Mouse (Mus musculus) liver, embryonic 11.5 days (tissue): ENCODE results near the gene Myl12a. TPM values are rescaled to one million over a fixed set of nuclear protein-coding genes. Genes with fewer than 3 reads are reported as not detected.

Experiments
- ATAC-seq: fragments of 200-750 bp; cut with Nextera tagmentation; replicated peaks from 2 replicates; pipeline ENCODE4 v1.8.0; 2017; ENCODE audit warnings: moderate number of reproducible peaks, mild to moderate bottlenecking, moderate TSS enrichment, moderate library complexity; ENCODE audit not compliant: low FRiP score
- DNase-seq: peaks from one replicate; pipeline ENCODE4 v3.0.0-alpha.2; 2017; ENCODE audit warnings: low spot score
- H3K27ac ChIP-seq: fragments of 300-500 bp; sonication (generic); 2 replicates; pipeline ENCODE4 v1.5.1; 2014; ENCODE audit warnings: mild to moderate bottlenecking, low read depth, low read length, control low read depth
- H3K27me3 ChIP-seq: fragments of 300-500 bp; sonication (generic); replicated peaks from 2 replicates; pipeline ENCODE4 v1.6.1; 2014; ENCODE audit warnings: low read length, mixed read lengths; ENCODE audit not compliant: control insufficient read depth, insufficient read depth
- H3K36me3 ChIP-seq: fragments of 300-500 bp; sonication (generic); 2 replicates; pipeline ENCODE4 v1.6.1; 2014; ENCODE audit warnings: mild to moderate bottlenecking, low read length, moderate library complexity, mixed read lengths; ENCODE audit not compliant: control insufficient read depth, insufficient read depth
- H3K4me1 ChIP-seq: fragments of 300-500 bp; sonication (generic); replicated peaks from 2 replicates; pipeline ENCODE4 v1.6.1; 2014; ENCODE audit warnings: low read length, mixed read lengths; ENCODE audit not compliant: control insufficient read depth, insufficient read depth
- H3K4me2 ChIP-seq: fragments of 300-500 bp; sonication (generic); 2 replicates; pipeline ENCODE4 v1.6.1; 2014; ENCODE audit warnings: mild to moderate bottlenecking, control low read depth, moderate library complexity
- H3K4me3 ChIP-seq: fragments of 300-500 bp; sonication (generic); 2 replicates; pipeline ENCODE4 v1.5.1; 2014; ENCODE audit warnings: low read depth, low read length, control low read depth
- H3K9ac ChIP-seq: fragments of 300-500 bp; sonication (generic); 2 replicates; pipeline ENCODE4 v1.6.1; 2014; ENCODE audit warnings: low read depth, low read length, control low read depth
- H3K9me3 ChIP-seq: fragments of 300-500 bp; sonication (generic); 2 replicates; pipeline ENCODE4 v1.6.1; 2016; ENCODE audit warnings: low read length, inconsistent platforms, mixed read lengths; ENCODE audit not compliant: control insufficient read depth
- WGBS: fragments of 180-500 bp; shearing (Covaris S2); extraction: QIAGEN DNeasy Blood & Tissue Kit; methylation state at CpG from one replicate; pipeline ENCODE4 v1.1.7; 2014; 5-methylcytosine and 5-hydroxymethylcytosine counted together
- polyA plus RNA-seq: library from polyadenylated mRNA; unstranded; fragments of >200 nt; fragmentation: Nextera tagmentation; extraction: Ambion mirVana; gene quantifications from 2 replicates; pipeline ENCODE4 v1.2.1, GENCODE M21; 2014

Myl12a gene
- polyA plus RNA-seq, 1 experiment from 2014 or later: 442 TPM

DNA sequence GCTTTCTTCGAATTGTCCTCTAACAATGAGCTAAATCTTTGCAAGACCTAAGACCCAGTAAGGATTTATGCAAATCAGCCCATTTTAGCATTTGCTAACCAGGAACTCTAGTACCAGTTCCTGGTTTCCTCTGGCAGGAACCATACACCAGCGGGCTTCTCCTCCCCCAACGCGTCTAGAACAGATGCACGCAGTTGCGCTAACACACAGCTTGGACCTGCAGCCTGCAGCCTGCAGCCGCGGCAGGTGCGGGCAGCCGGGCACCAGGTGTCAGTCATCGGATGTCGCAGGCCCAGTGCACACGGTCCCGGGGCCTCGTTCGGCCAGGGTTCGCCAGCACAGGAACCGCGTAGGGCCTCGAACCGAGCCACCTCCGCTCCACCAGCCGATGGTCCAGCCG is 12.7 kb downstream of the Myl12a start:
- H3K9me3 ChIP-seq: no peaks in the 10 kb centered on the region
- peaks cover 21% of the 10 kb centered on the region for H3K4me1 ChIP-seq
- DNase-seq: no peak
- under 1% methylated on average over 24 of the region's 24 CpGs for WGBS
- peak overlapping the region; percentile 83 for H3K4me2 ChIP-seq
- H3K27me3 ChIP-seq: no peaks in the 10 kb centered on the region
- peak; percentile 56 for ATAC-seq
- peaks cover 22% of the 10 kb centered on the region for H3K36me3 ChIP-seq
- H3K9ac ChIP-seq: peak overlapping the region; percentile 64
- H3K27ac ChIP-seq: peak overlapping the region; percentile 87
- peak overlapping the region; percentile 64 for H3K4me3 ChIP-seq

DNA sequence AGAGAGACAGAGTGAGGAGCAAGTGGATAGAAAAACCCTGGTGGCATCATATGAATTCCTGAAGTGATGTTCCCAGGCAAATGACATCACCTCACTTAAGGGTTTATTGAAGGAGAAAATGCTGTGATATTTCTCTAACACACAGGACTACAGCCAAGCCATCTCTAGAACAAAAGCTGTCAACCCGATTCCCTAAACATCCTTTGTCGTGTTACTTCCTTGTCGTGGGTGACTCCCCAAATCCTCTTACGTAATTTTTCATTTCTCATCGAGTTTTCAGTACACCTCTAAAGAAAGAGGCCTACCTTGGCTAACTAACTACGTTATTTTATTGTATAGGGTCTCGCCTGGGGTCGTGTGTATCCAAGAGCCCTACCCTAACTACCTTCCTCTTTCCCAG is 13.2 kb downstream of the Myl12a start:
- peaks cover 21% of the 10 kb centered on the region for H3K4me1 ChIP-seq
- WGBS: 48% methylated on average over 8 of the region's 8 CpGs
- no peak for DNase-seq

DNA sequence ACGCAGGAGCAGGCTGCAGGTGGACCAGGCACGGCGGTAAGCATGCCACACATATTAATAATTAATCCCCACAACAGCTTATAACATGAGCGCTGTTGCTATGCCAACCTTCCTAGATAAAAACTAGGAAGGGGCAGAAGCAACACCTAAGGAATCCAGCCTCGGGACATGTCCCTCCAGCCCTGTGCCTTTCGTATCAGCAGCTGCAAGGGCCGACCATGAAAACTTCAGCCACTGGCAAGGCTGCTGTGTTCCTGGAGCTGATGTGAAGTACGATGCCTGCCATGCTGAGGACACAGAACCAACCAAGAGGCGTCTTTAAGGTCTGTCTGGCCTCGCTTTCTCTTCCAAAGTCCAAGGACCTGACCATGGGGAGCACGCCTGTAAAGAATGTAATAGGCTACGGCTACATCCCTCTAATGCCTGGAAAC is 14.3 kb downstream of the Myl12a start:
- no peak overlapping the region for H3K4me3 ChIP-seq

More for the DNA sequence above, 13.2 kb downstream of the Myl12a start:
- H3K27me3 ChIP-seq: no peaks in the 10 kb centered on the region
- H3K4me3 ChIP-seq: peak overlapping the region; percentile 64
- H3K9ac ChIP-seq: peak overlapping the region; percentile 64
- no peak for ATAC-seq
- H3K36me3 ChIP-seq: peaks cover 18% of the 10 kb centered on the region
- H3K27ac ChIP-seq: no peak overlapping the region
- peak overlapping the region; percentile 83 for H3K4me2 ChIP-seq
- no peaks in the 10 kb centered on the region for H3K9me3 ChIP-seq

DNA sequence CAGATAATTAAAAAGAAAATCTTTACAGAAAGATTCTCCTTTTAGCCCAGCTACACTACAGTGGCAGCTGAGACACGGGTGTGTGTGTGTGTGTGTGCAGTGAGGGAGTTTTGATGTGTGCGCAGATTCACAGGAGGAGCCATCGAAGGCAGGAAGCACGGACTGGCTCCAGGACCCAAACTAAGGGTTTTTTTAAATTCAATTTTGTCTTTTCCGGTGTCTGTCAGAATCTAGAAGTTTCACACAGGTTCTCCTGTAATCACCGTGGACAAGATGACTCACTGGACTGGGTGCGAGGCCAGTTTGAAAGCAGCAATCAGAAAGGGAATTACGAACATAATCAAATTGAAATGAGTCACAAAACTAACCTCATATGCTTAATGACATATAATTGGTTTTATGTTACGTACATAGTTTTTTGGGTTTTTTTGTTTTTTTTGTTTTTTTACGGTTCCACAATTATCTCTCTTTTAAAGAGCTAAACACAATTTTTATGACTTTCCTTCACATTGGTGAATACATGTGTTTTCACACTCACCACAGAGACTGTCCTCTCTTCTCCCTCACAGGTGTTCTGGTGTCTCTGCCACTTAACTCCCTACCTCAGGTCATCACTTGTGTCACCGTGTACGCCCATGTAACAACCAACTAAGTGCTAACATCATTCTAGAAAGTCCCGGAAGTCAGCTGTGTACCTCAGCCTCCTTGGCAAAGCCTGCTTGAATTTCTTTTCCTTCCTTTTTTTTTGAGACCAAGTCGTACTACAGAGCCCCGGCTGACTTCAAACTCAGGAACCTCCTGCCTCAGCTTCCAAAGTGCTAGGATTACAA is 15.6 kb downstream of the Myl12a start:
- H3K36me3 ChIP-seq: peaks cover 5% of the 10 kb centered on the region
- no peak overlapping the region for H3K4me2 ChIP-seq
- H3K9me3 ChIP-seq: no peaks in the 10 kb centered on the region
- no peak overlapping the region for H3K27ac ChIP-seq
- 88% methylated on average over 15 of the region's 15 CpGs for WGBS
- no peak overlapping the region for H3K9ac ChIP-seq
- H3K27me3 ChIP-seq: no peaks in the 10 kb centered on the region
- no peak overlapping the region for H3K4me3 ChIP-seq
- H3K4me1 ChIP-seq: peaks cover 13% of the 10 kb centered on the region
- DNase-seq (no peak), ATAC-seq (no peak)

More for the DNA sequence above, 14.3 kb downstream of the Myl12a start:
- DNase-seq (no peak), ATAC-seq (no peak)
- Histone ChIP-seq H3K4me2 (no peak overlapping the region), H3K27me3 (no peaks in the 10 kb centered on the region), H3K27ac (no peak overlapping the region), H3K36me3 (peaks cover 10% of the 10 kb centered on the region), H3K9ac (no peak overlapping the region), H3K9me3 (no peaks in the 10 kb centered on the region), H3K4me1 (peaks cover 18% of the 10 kb centered on the region)
- 85% methylated on average over 12 of the region's 12 CpGs for WGBS

DNA sequence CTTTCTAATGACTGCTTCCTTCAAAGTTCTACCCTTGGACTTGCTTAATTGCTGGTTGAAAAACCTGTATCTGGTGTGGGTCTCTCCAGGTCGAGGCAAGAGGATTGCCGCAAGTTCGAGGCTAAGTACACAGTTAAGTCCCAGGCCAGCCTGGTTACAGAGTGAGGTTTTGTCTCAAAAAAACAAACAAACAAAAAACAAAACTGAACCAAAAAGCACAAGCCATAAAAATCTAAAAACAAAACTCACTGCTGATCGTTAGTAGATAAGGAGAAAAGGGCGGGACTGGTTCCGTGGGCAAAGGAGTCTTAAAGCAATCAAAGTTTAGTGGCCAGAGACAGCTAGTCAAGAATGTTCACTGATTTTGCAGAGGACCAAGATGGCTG is 16.3 kb downstream of the Myl12a start:
- H3K27ac ChIP-seq: no peak overlapping the region
- DNase-seq (no peak), ATAC-seq (no peak)
- H3K9ac ChIP-seq: no peak overlapping the region
- no peaks in the 10 kb centered on the region for H3K27me3 ChIP-seq
- 82% methylated on average over 6 of the region's 6 CpGs for WGBS
- peaks cover 8% of the 10 kb centered on the region for H3K36me3 ChIP-seq
- H3K4me3 ChIP-seq: no peak overlapping the region
- H3K4me2 ChIP-seq: no peak overlapping the region
- H3K4me1 ChIP-seq: peaks cover 6% of the 10 kb centered on the region
- H3K9me3 ChIP-seq: no peaks in the 10 kb centered on the region

DNA sequence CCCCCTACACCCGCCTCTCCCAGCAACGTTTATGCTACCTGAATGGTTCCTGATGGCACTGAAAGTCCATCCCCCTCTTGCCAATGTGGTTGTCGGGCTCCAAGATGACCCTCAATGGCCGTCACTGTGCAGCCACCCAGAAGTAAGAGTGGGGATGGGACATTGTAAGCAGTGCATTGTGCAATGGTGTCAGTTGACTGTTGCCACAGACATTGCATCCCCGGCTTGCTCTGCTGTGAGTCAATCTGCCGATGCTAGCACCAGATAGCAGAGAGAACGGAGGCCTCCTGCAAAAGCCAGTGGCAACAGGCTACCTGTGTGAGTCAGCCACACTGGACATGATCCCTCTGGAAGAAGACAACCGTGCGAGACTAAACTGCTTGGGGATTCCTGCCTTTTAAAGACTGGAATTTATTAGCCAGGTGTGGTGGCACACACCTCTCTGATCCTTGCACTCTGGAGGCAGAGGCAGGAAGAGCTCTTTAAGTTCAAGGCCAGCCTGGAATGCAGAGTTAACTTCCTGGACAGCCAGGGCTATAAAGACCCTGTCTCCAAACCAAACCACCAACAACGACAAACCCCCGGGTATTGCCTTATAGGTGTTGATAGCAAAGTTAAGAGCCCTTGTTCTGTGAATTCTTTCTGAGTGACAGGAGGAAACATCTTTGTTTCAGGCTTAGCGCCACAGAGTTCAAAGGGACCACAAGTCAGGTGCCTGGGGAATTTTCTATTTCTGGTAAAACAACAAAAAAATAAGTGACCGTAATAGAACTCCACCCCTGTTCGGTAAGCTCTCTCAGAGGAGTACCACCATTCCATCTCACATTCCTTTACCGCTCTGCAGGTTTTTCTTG is 16.9 kb downstream of the Myl12a start:
- H3K9ac ChIP-seq: no peak overlapping the region
- DNase-seq (no peak), ATAC-seq (no peak)
- H3K4me3 ChIP-seq: no peak overlapping the region
- peaks cover 8% of the 10 kb centered on the region for H3K36me3 ChIP-seq
- 74% methylated on average over 15 of the region's 15 CpGs for WGBS
- no peaks in the 10 kb centered on the region for H3K27me3 ChIP-seq
- peaks cover 3% of the 10 kb centered on the region; the same call in 1 of the 2 replicates for H3K4me1 ChIP-seq
- H3K27ac ChIP-seq: no peak overlapping the region
- H3K4me2 ChIP-seq: no peak overlapping the region
- no peaks in the 10 kb centered on the region for H3K9me3 ChIP-seq

DNA sequence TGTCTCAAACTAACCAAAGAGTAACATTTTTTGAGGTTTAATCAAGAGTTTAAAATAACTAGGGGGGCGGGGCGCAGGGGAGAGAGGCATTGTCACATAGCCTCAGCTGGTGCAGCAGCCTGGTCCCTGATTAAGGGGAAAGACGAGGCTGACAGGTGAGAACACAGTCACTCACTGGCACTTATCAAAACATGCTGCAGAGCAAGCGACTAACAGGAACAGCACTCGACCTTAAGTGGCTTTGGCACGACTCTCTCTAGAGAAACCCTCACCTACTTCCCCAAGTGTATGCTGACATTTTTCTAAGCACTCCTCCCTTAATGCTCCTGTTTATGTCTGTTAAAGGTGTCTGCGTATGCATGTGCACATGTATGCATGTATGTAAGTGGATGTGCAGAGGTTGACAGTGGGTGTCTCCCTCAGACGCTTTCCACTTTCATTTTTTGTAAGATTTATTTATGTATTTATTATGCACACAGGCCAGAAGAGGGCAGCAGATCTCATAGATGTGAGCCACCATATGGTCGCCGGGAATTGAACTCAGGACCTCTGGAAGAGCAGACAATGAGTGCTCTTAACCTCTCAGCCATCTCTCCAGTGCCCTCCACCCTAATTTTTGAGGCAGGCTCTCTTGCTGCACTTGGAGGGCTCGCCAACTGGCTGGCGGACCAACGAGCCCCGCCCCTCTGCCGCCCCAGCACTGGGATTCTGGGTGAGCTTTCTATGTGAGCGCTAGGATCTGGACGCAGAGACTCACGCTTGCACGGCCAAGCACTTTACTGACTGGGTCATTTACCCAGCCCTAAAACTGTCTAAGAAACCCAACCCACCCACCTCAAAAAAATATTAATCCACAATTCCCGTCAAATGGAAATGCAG is 23.1 kb downstream of the Myl12a start:
- Histone ChIP-seq H3K27me3 (no peaks in the 10 kb centered on the region), H3K4me1 (no peaks in the 10 kb centered on the region), H3K4me3 (no peak overlapping the region), H3K4me2 (no peak overlapping the region), H3K9me3 (no peaks in the 10 kb centered on the region), H3K9ac (no peak overlapping the region), H3K27ac (no peak overlapping the region), H3K36me3 (peaks cover 8% of the 10 kb centered on the region)
- 82% methylated on average over 20 of the region's 20 CpGs for WGBS
- DNase-seq (no peak), ATAC-seq (no peak)

DNA sequence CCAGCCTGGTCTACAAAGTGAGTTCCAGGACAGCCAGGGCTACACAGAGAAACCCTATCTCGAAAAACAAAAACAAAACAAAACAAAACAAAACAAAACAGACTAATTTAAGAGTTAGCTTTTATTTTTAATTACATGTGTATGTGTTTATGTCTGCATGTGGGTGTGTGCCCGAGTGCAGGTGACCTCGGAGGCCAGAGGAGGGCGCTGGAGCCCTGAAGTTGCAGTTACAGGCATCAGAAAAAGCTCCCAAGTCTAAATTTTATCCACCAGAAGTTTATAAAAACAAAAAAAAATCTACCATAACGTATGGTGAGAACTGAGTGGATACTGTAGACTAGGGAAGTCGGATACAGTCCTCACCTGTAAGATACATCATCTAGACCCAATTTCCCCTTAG is 24.9 kb downstream of the Myl12a start:
- no peak for ATAC-seq
- H3K4me3 ChIP-seq: no peak overlapping the region
- no peaks in the 10 kb centered on the region for H3K4me1 ChIP-seq
- DNase-seq: no peak
- H3K4me2 ChIP-seq: no peak overlapping the region
- H3K36me3 ChIP-seq: peaks cover 8% of the 10 kb centered on the region
- H3K9me3 ChIP-seq: no peaks in the 10 kb centered on the region
- H3K27me3 ChIP-seq: no peaks in the 10 kb centered on the region
- H3K9ac ChIP-seq: no peak overlapping the region
- no peak overlapping the region for H3K27ac ChIP-seq
- WGBS: 85% methylated on average over 6 of the region's 6 CpGs
